Mouse (Mus musculus) G1E-ER4 (cell line): ENCODE measurements around the gene Ggact. TPM values are rescaled to one million over a fixed set of nuclear protein-coding genes. Genes with fewer than 3 reads are reported as not detected.

ENCODE experiments used
- GATA1 ChIP-seq: IDR thresholded peaks from one replicate; pipeline ENCODE4 v1.8.0; 2012; ENCODE audit warnings: low read length, inconsistent platforms
- polyA plus RNA-seq: library from polyadenylated mRNA; stranded (reverse); fragments of >175 nt; gene quantifications from 2 replicates; pipeline ENCODE4 v1.2.3, GENCODE M21; 2012

Ggact gene
- polyA plus RNA-seq, 1 experiment, result 32.2 TPM

GRCm38 (mm10) chr14:122903923-122904351 lies 9.6 kb downstream of the Ggact start:
- no peak for TF ChIP-seq GATA1

GRCm38 (mm10) chr14:122902884-122903283 lies 10.7 kb downstream of the Ggact start:
- no peak for TF ChIP-seq GATA1

- no peak for TF ChIP-seq GATA1
Measured at GRCm38 (mm10) chr14:122902136-122902535, 11.4 kb downstream of the Ggact start.

- TF ChIP-seq GATA1, result no peak
Measured at GRCm38 (mm10) chr14:122901715-122902114, 11.8 kb downstream of the Ggact start.

- no peak for TF ChIP-seq GATA1
Measured at GRCm38 (mm10) chr14:122901177-122901576, 12.4 kb downstream of the Ggact start.

GRCm38 (mm10) chr14:122900679-122901078 lies 12.9 kb downstream of the Ggact start:
- TF ChIP-seq GATA1, result no peak

- TF ChIP-seq GATA1, result no peak
Measured at GRCm38 (mm10) chr14:122898550-122898949, 15.0 kb downstream of the Ggact start.

GRCm38 (mm10) chr14:122896106-122896505 lies 17.5 kb downstream of the Ggact start:
- no peak for TF ChIP-seq GATA1

- TF ChIP-seq GATA1, result no peak
Measured at GRCm38 (mm10) chr14:122891470-122891968, 22.0 kb downstream of the Ggact start.

- TF ChIP-seq GATA1, result no peak
Measured at GRCm38 (mm10) chr14:122888480-122888872, 25.1 kb downstream of the Ggact start.

GRCm38 (mm10) chr14:122887702-122888479 lies 25.7 kb downstream of the Ggact start:
- no peak for TF ChIP-seq GATA1

- no peak for TF ChIP-seq GATA1
Measured at GRCm38 (mm10) chr14:122887278-122887677, 26.3 kb downstream of the Ggact start.

- TF ChIP-seq GATA1, result no peak
Measured at GRCm38 (mm10) chr14:122885893-122886292, 27.7 kb downstream of the Ggact start.

GRCm38 (mm10) chr14:122883821-122884584 lies 29.6 kb downstream of the Ggact start:
- TF ChIP-seq GATA1, result no peak

GRCm38 (mm10) chr14:122883410-122883806 lies 30.1 kb downstream of the Ggact start:
- TF ChIP-seq GATA1, result no peak

GRCm38 (mm10) chr14:122882795-122883409 lies 30.7 kb downstream of the Ggact start:
- TF ChIP-seq GATA1, result no peak

GRCm38 (mm10) chr14:122882201-122882639 lies 31.3 kb downstream of the Ggact start:
- no peak for TF ChIP-seq GATA1
